Mouse (Mus musculus) erythroblast, embryonic 14.5 days (primary cell): ENCODE results near the gene Prm2.

Experiments used
- GATA1 ChIP-seq: IDR thresholded peaks from 2 replicates; pipeline ENCODE4 v1.6.1; 2012; ENCODE audit warnings: low read length, inconsistent platforms, mixed read lengths
- TAL1 ChIP-seq: IDR thresholded peaks from 3 replicates; pipeline ENCODE4 v1.6.1; 2012; ENCODE audit warnings: low read length, inconsistent platforms, mixed read lengths

- TF ChIP-seq GATA1, result no peak
- TF ChIP-seq TAL1, result no peak
Measured at GRCm38 (mm10) chr16:10787548-10788058, 8.3 kb downstream of the Prm2 start.
